Mouse (Mus musculus): ENCODE results near the gene Nyx. TPM values are rescaled to one million over a fixed set of nuclear protein-coding genes. Genes with fewer than 3 reads are reported as not detected.

Nyx gene
- polyA plus RNA-seq, 1 experiment, result 0.19 TPM

DNA sequence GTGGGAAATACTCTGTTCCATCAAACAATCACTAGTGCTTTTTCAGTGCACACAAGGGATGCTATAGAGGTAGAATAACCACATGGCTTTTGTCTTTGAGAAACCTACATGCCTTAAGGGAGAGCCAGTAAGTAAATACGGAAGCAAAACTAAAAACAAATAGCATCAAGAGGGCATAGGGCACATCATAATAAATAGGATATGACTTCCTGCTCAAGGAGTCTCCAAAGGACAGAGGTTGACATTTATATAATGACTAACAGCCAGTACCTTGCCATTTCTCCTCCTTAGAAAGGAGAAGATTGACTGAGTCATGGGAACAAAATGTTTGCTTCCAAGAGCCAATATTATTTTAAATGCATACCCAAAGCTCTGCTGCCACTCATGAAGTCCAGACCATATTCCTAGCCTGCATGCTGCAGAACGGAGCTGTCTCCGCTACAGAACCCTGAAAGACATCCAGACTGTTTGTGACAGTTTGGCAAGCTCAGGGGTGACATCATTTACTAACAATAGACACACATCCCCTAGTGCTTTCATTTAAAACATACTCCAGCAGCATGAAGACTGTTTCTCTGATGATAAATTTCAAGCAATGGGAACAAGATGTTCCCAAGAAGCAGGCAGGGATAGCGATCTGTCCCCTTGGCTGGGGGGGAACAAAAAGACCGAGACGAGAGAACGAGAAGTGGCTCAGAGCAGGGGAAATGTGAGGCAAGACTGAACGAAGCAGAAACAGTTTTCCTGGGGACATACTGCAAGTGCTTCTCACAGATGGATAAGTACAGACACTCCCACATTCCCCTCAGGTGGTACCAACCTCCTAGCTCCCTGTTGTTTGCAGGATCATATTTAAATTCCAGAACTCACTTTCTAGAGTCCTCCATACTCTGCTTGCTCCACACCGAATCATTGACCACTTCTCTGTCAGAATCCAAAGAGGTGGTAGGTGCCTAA, 3.5 kb downstream of the Nyx start:
- H3K4me1 ChIP-seq, result peaks cover 53% of the 10 kb centered on the region
- TF ChIP-seq FLI1 (IDR thresholded peaks at IDR 0.05; ENCODE audit: low read length) (no peak), GATA1 (IDR thresholded peaks at IDR 0.05; ENCODE audit: borderline replicate concordance, low read length) (no peak)
- H3K4me3 ChIP-seq (replicated peaks), result no peak overlapping the region
- H3K9me3 ChIP-seq, result peaks cover 9% of the 10 kb centered on the region
- H3K27me3 ChIP-seq (replicated peaks), result peaks cover 6% of the 10 kb centered on the region
- peaks cover 7% of the 10 kb centered on the region for H3K36me3 ChIP-seq (replicated peaks; ENCODE audit: low read length)

DNA sequence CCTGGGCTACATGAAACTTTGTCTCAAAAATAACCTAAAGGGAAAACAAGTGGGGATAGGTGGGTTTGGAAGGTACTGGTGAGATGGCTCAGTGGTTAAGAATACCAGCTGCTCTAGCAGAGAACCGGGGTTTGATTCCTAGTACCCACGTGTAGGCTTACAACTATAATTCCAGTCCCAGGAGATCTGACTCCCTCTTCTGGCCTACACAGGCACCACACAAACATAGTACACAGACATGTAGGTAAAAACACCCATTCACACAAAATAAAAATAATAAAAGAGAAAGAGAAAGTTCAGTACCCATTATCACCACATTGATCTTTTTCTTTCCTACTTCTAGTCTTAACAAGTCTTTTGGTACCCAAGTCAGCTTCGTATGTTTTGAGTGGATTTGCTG, 6.0 kb downstream of the Nyx start:
- Histone ChIP-seq H3K36me3 (replicated peaks; ENCODE audit: low read length) (no peaks in the 10 kb centered on the region), H3K4me1 (peaks cover 49% of the 10 kb centered on the region), H3K27me3 (replicated peaks) (peaks cover 2% of the 10 kb centered on the region), H3K9me3 (peaks cover 7% of the 10 kb centered on the region; the same call in 1 of the 2 replicates), H3K4me3 (replicated peaks) (no peak overlapping the region)
- TF ChIP-seq GATA1 (IDR thresholded peaks at IDR 0.05; ENCODE audit: borderline replicate concordance, low read length), result no peak
- no peak for TF ChIP-seq FLI1 (IDR thresholded peaks at IDR 0.05; ENCODE audit: low read length)

DNA sequence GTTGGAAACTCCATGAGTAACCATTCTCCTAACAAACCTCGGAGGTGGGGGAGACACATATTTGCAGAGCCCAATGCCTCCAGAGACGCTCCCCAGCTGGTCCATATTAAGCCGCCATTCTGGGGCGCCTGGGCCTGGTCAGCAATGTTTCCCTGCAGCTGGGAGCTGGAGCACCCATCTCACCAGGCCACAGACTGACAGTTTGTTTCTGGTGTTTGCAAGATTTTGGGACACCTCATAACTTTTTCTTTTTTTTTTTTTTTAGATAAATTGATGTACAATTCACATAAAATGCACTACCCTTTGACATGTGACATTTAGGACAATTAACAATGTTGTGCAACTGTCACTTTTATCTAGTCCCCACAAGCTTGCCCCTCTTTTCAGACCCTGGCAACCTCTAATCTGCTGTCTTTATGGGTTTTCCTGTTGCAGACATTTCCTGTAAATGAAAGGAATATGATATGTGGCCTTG, 6.9 kb downstream of the Nyx start:
- Histone ChIP-seq H3K27me3 (replicated peaks) (peaks cover 2% of the 10 kb centered on the region), H3K4me1 (peaks cover 49% of the 10 kb centered on the region), H3K36me3 (replicated peaks; ENCODE audit: low read length) (no peaks in the 10 kb centered on the region), H3K4me3 (replicated peaks) (no peak overlapping the region), H3K9me3 (peaks cover 6% of the 10 kb centered on the region; the same call in 1 of the 2 replicates)
- TF ChIP-seq FLI1 (IDR thresholded peaks at IDR 0.05; ENCODE audit: low read length) (no peak), GATA1 (IDR thresholded peaks at IDR 0.05; ENCODE audit: borderline replicate concordance, low read length) (no peak)

DNA sequence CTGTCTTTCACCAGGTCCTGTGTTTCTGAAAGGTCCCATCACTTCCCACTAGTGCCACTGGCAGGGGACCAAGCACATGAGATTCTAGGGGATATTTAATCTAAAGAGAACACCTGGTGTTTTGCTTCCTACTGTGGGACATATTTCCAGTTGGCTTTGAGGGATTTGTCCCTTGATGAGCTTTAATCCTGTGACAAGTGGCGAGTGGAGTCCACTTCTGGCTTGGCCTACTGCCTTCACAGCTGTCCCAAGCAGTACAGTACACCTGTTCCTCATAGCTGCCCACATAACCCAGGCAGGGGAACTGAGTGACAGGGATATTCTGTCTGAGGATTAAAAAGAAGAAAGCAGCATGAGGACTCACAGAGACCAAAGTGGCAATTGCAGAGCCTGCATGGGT, 9.5 kb downstream of the Nyx start:
- H3K4me3 ChIP-seq (replicated peaks), result no peak overlapping the region
- peaks cover 6% of the 10 kb centered on the region; the same call in 1 of the 2 replicates for H3K9me3 ChIP-seq
- H3K27me3 ChIP-seq (replicated peaks), result peaks cover 3% of the 10 kb centered on the region
- TF ChIP-seq GATA1 (IDR thresholded peaks at IDR 0.05; ENCODE audit: borderline replicate concordance, low read length) (no peak), FLI1 (IDR thresholded peaks at IDR 0.05; ENCODE audit: low read length) (no peak)
- peaks cover 32% of the 10 kb centered on the region for H3K4me1 ChIP-seq
- no peaks in the 10 kb centered on the region for H3K36me3 ChIP-seq (replicated peaks; ENCODE audit: low read length)

DNA sequence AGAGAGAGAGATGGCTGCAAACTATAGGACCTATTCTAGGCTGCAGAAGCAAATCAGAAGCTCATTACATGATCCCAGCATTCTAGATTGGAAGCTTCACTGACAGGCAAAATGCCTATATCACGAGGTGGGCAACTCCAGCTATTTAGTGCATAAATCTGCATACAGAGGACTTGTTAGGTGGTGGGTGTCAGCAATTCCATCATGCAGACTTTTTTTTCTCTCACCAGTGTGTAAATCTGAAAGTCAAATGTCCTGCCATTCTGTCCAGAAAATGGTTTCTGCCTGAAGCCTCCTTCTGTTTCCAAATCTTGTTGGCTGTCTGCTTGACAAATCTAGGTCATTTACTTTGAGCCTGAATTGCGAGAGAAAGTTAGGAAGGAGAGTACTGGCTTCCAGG, 11.7 kb downstream of the Nyx start:
- H3K9me3 ChIP-seq, result peaks cover 6% of the 10 kb centered on the region; the same call in 1 of the 2 replicates
- peaks cover 3% of the 10 kb centered on the region for H3K27me3 ChIP-seq (replicated peaks)
- H3K36me3 ChIP-seq (replicated peaks; ENCODE audit: low read length), result no peaks in the 10 kb centered on the region
- peaks cover 20% of the 10 kb centered on the region for H3K4me1 ChIP-seq
- H3K4me3 ChIP-seq (replicated peaks), result no peak overlapping the region
- TF ChIP-seq GATA1 (IDR thresholded peaks at IDR 0.05; ENCODE audit: borderline replicate concordance, low read length) (no peak), FLI1 (IDR thresholded peaks at IDR 0.05; ENCODE audit: low read length) (no peak)

DNA sequence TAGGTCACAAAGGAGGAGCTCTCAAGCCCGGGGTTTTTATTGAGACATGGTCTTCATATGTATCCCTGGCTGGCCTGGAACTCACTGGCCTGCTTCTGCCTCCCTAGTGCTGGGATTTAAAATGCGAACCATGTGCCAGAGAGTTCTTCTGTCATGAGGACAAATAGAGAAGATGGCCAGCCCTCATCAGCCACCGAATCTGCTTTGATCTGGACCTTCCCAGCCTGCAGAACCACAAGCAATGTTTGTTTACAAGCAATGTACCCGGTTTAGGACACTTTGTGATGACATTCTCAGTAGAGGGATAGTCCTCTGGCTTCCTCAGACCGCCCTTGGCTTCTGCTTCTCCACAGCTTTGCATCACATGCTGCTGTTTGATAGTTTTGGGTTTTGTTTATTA, 12.4 kb downstream of the Nyx start:
- peaks cover 6% of the 10 kb centered on the region; the same call in 1 of the 2 replicates for H3K9me3 ChIP-seq
- no peaks in the 10 kb centered on the region for H3K36me3 ChIP-seq (replicated peaks; ENCODE audit: low read length)
- TF ChIP-seq FLI1 (IDR thresholded peaks at IDR 0.05; ENCODE audit: low read length) (no peak), GATA1 (IDR thresholded peaks at IDR 0.05; ENCODE audit: borderline replicate concordance, low read length) (no peak)
- H3K27me3 ChIP-seq (replicated peaks), result peaks cover 3% of the 10 kb centered on the region
- H3K4me3 ChIP-seq (replicated peaks), result no peak overlapping the region
- peaks cover 14% of the 10 kb centered on the region for H3K4me1 ChIP-seq

DNA sequence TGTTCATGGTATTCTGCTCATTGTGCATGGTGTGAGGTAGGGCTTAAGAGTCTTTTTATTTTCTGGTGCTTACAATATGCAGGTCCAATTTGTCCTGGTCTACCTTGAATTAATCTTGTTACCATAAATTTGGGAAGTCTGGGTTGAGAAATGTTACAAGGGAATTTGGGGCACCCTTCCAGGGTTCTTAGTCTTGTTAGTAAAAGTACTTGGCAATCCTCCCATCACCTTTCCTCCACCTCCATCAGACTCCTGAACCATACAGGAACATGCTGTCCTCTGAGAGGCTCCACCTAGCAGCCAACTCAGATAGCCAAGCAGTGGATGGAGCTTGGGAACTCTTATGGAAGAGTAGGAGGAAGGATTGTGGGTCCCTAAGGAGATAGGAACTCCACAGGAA, 13.7 kb downstream of the Nyx start:
- TF ChIP-seq FLI1 (IDR thresholded peaks at IDR 0.05; ENCODE audit: low read length) (no peak), GATA1 (IDR thresholded peaks at IDR 0.05; ENCODE audit: borderline replicate concordance, low read length) (no peak)

DNA sequence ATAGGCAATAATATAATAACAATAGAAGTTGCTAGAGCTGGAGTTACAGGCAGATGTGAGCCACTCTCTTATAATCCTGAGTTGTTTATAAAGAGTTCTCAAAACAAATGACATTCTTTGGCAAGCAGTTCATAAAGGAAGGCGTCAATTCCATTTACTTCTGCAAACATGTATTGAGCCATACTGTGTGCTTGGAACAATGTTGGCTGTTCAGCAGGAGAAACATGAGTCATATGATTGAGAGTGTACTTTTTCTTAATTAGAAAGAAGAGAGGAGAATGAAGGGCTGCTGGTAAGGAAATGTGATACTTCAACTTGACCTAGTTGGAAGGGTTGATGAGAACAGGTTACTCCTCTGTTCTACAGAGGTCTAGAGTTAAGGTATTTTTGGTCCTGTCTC, 16.7 kb downstream of the Nyx start:
- Histone ChIP-seq H3K4me3 (replicated peaks) (no peak overlapping the region), H3K4me1 (no peaks in the 10 kb centered on the region), H3K27me3 (replicated peaks) (peaks cover 12% of the 10 kb centered on the region), H3K36me3 (replicated peaks; ENCODE audit: low read length) (peaks cover 16% of the 10 kb centered on the region), H3K9me3 (peaks cover 21% of the 10 kb centered on the region)
- TF ChIP-seq FLI1 (IDR thresholded peaks at IDR 0.05; ENCODE audit: low read length), result no peak
- no peak for TF ChIP-seq GATA1 (IDR thresholded peaks at IDR 0.05; ENCODE audit: borderline replicate concordance, low read length)

More for the DNA sequence above, 13.7 kb downstream of the Nyx start:
- Histone ChIP-seq H3K36me3 (replicated peaks; ENCODE audit: low read length) (no peaks in the 10 kb centered on the region), H3K9me3 (peaks cover 6% of the 10 kb centered on the region; the same call in 1 of the 2 replicates), H3K4me3 (replicated peaks) (no peak overlapping the region), H3K27me3 (replicated peaks) (peaks cover 5% of the 10 kb centered on the region), H3K4me1 (peaks cover 4% of the 10 kb centered on the region; the same call in 1 of the 2 replicates)

DNA sequence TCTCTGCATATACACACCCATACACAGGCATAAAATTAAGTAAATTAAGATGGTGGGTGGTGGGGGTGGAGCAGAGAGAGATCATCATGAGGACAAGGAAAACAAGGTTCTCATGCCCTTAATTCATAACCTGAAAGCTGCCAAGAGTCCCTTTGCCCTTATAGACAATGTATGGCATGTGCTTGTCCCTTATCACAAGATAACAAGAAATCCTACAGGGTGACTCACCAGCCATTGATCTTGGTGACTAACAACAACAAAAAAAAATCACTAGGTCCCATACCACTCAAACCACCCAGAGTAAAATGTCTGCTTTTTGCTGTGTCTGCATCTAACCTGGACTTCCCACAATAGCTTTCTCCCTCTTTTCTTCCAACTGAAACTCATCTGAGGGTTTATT, 18.5 kb downstream of the Nyx start:
- H3K4me3 ChIP-seq (replicated peaks), result no peak overlapping the region
- TF ChIP-seq FLI1 (IDR thresholded peaks at IDR 0.05; ENCODE audit: low read length) (no peak), GATA1 (IDR thresholded peaks at IDR 0.05; ENCODE audit: borderline replicate concordance, low read length) (no peak)
- no peaks in the 10 kb centered on the region for H3K4me1 ChIP-seq
- H3K9me3 ChIP-seq, result peaks cover 21% of the 10 kb centered on the region
- H3K36me3 ChIP-seq (replicated peaks; ENCODE audit: low read length), result peaks cover 16% of the 10 kb centered on the region
- H3K27me3 ChIP-seq (replicated peaks), result peaks cover 10% of the 10 kb centered on the region

DNA sequence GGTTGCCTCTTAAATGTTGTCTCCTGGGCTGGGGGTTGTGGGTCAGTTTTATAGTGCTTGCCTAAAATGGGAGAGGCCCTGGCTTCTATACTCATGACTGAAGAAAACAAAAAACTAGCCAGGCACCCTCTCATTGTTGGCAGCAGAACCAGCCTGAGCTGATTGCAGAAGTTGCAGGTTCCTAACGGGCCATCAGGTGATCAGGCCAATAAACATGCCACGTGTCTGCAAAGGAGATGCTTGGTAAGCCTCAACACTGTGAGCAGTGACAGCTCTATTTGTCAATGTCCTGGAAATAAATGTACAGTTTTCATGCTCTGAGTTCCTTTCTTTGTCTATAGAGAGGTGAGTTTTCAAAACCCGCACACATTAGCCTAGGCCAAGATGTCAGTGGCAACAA, 23.1 kb downstream of the Nyx start:
- no peak for TF ChIP-seq FLI1 (IDR thresholded peaks at IDR 0.05; ENCODE audit: low read length)
- no peak for TF ChIP-seq GATA1 (IDR thresholded peaks at IDR 0.05; ENCODE audit: borderline replicate concordance, low read length)
- Histone ChIP-seq H3K4me1 (no peaks in the 10 kb centered on the region), H3K4me3 (replicated peaks) (no peak overlapping the region)

More for the DNA sequence above, 23.1 kb downstream of the Nyx start:
- H3K9me3 ChIP-seq, result peaks cover 21% of the 10 kb centered on the region
- peaks cover 13% of the 10 kb centered on the region for H3K27me3 ChIP-seq (replicated peaks)
- H3K36me3 ChIP-seq (replicated peaks; ENCODE audit: low read length), result peaks cover 16% of the 10 kb centered on the region

Measured in megakaryocyte, embryonic 14.5 days (primary cell).